Mouse (Mus musculus): ENCODE data around the gene Gm960.

DNA sequence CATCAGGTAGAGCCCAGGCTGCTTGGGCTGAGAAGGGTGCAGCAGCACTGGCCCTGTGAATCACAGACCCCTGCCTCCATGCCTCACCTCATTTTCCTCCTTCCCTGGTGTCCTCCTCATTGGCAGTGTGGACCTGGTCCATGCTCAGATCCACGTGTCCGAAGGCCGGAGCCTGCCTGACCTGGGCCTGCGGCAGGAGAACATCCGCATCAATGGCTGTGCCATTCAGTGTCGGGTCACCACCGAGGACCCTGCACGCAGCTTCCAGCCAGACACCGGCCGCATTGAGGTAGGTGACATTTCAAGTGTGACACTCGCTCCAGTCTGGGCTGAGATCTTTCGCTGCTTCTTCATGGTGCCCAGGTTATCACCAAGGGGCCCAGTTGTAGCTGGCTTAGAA is 91.1 kb downstream of the Gm960 start:
- no peak for TF ChIP-seq MAX (IDR thresholded peaks at IDR 0.05)
- no peak for TF ChIP-seq CTCF (IDR thresholded peaks at IDR 0.05; ENCODE audit: control insufficient read depth, insufficient read depth, insufficient read length)
- no peak for TF ChIP-seq FOSL1 (IDR thresholded peaks at IDR 0.05; ENCODE audit: insufficient read depth, low read length, poor library complexity, severe bottlenecking)
- no peak for TF ChIP-seq USF1 (IDR thresholded peaks at IDR 0.05; ENCODE audit: low read depth)
